Mouse (Mus musculus): ENCODE measurements around the gene Acp5. TPM values are rescaled to one million over a fixed set of nuclear protein-coding genes. Genes with fewer than 3 reads are reported as not detected.
A peak's percentile ranks its signal among the peaks of the same experiment; 100 is the strongest.
"Not testable (repeated sequence)": the region's sequence is repeated elsewhere in the genome, so short reads cannot be mapped to it uniquely, and the experiment has no call there.

Acp5 gene
- polyA plus RNA-seq, 1 experiment from 2014 or later, result 38.1 TPM

DNA sequence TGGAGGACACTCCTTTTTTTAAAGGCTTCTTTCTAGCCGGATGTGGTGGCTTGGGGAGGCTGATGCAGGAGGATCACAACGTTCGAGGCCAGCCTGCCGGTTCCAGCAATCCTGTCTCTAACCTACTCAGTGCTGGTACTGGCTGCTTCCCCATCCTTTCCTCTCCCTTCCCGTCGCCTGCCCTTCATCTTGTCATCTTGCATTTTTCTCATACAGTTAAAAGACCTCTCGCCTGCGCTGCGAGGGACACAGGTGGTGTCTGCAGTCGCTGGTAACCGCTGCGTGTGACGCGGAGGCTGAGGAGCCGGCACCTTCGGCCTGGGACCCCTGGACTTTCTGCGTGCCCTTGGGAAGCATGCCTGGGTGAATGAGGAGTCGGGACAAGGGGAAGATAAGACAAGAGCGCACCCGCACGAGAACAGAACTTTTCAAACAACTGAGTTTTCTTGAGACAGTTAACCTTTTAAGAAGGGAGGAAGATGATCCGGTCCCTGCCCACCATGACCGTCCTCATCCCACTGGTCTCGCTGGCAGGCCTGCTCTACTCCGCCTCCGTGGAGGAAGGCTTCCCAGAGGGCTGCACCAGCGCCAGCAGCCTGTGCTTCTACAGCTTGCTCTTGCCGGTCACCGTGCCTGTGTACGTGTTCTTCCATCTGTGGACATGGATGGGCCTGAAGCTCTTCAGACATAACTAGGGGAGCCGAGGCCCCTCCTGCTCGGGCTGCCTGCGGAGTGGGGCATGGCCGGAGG is 22.2 kb upstream of the Acp5 start:
- Histone ChIP-seq H3K9me3 (replicated peaks) (no peaks in the 10 kb centered on the region), H3K27me3 (no peaks in the 10 kb centered on the region), H3K4me3 (replicated peaks) (peak overlapping the region; percentile 80), H3K36me3 (0 out of 2 replicates have a peak, but pooled peaks cover 10% of the 10 kb centered on the region), H3K9ac (peak overlapping the region; percentile 88; the same call in 1 of the 2 replicates), H3K27ac (replicated peaks) (no peak overlapping the region), H3K4me2 (replicated peaks) (peak overlapping the region; percentile 70), H3K4me1 (peaks cover 21% of the 10 kb centered on the region)
- no peak for ATAC-seq (ENCODE audit: insufficient number of reproducible peaks, low FRiP score, low TSS enrichment, low read depth)
- 71% methylated on average over 34 of the region's 34 CpGs for WGBS

DNA sequence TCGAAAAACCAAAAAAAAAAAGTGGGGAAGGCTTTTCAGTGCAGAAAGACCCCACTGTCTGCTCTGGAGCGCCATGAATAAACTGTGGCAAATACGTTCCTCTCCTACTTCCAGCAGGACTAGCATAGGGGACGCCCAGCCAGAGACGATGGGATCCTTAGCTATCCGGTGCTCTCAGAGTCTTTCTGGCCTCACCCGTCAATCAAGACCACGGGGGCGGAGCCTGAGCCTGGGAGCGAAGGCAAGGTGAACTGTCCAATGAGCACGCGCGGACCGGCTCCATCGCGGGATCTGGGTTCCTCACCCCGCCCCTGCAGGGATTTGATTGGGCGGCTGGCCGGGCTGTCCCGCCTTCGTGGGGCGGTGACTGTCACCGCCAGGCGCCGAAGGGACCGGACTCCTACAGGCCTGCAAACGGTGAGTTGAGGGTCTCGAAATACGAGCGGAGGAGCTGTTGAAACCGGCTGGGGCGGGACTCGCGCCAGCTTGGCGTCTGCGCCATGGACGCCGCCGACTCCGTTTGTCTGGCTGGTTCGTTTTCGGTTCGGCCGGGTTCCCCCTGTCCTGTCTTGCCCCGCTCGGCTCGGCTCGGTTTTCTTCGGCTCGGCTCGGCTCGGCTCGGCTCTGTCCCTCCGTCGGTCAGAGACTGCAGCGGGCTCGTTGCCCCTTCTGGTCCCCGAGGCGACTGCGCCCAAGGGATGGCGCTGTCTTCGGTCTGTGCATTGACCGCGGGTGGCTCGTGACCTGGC is 21.2 kb upstream of the Acp5 start, which contains the start of gene Pigyl:
Pigyl (plus strand) TSS at position 350 of the 749 bp plus-strand sequence.
- peak; percentile 99 for ATAC-seq (ENCODE audit: insufficient number of reproducible peaks, low FRiP score, low TSS enrichment, low read depth)
- WGBS, result under 1% methylated on average over 65 of the region's 65 CpGs

DNA sequence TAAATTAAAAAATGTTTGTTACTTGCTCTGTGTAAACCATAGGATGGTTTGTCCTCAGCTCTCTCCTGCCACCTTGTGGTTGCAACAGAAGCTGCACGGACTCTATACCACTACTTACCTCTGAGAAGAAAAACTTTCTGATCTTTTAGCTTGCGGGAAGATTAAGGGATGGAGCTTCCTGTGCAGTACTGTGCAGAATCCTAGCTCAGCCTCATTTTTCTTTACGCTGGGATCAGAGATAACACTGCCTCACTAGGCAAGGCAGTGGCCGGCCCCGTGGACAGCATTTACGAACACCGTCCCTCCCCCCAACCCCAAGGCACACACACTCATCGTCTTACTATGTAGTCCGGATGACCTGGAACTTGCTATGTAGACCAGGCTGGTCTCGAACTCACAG is 20.1 kb upstream of the Acp5 start:
- peak overlapping the region; percentile 70 for H3K4me2 ChIP-seq (replicated peaks)
- WGBS, result 18% methylated on average over 10 of the region's 10 CpGs
- no peak for ATAC-seq (ENCODE audit: insufficient number of reproducible peaks, low FRiP score, low TSS enrichment, low read depth)
- no peaks in the 10 kb centered on the region for H3K9me3 ChIP-seq (replicated peaks)
- H3K36me3 ChIP-seq, result 0 out of 2 replicates have a peak, but pooled peaks cover 10% of the 10 kb centered on the region
- no peak overlapping the region; the same call in 1 of the 2 replicates for H3K27ac ChIP-seq (replicated peaks)
- H3K9ac ChIP-seq, result no peak overlapping the region
- H3K4me3 ChIP-seq (replicated peaks), result peak overlapping the region; percentile 21
- H3K4me1 ChIP-seq, result peaks cover 21% of the 10 kb centered on the region
- H3K27me3 ChIP-seq, result no peaks in the 10 kb centered on the region

More for the DNA sequence above, 21.2 kb upstream of the Acp5 start, which contains the start of gene Pigyl:
- H3K9ac ChIP-seq, result peak within 1 kb of the TSS; percentile 88
- no peaks in the 10 kb centered on the region for H3K9me3 ChIP-seq (replicated peaks)
- H3K36me3 ChIP-seq, result 0 out of 2 replicates have a peak, but pooled peaks cover 10% of the 10 kb centered on the region
- peak within 1 kb of the TSS; percentile 80 for H3K4me3 ChIP-seq (replicated peaks)
- peaks cover 21% of the 10 kb centered on the region for H3K4me1 ChIP-seq
- H3K27me3 ChIP-seq, result no peaks in the 10 kb centered on the region
- peak within 1 kb of the TSS; percentile 95 for H3K27ac ChIP-seq (replicated peaks)
- peak within 1 kb of the TSS; percentile 70 for H3K4me2 ChIP-seq (replicated peaks)

DNA sequence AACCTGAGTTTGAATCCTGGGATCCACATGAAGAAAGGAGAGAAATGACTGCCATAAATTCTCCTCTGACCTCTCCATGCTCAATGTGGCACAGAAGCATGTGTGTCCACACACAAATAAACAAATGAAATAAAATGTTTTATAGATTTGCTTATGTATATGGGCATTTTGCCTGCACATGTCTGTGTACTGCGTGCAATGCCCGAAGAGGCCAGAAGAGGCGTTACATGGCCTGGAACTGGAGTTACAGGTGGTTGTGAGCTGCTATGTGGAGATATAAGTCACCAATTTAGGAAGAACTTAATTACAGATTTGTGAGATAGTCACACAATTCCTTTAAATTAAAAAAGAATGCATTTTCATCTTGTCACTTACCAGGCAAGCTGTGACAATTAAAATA is 18.3 kb upstream of the Acp5 start:
- Histone ChIP-seq H3K27ac (replicated peaks) (no peak overlapping the region), H3K4me2 (replicated peaks) (no peak overlapping the region), H3K36me3 (0 out of 2 replicates have a peak, but pooled peaks cover 10% of the 10 kb centered on the region), H3K9me3 (replicated peaks) (no peaks in the 10 kb centered on the region), H3K27me3 (no peaks in the 10 kb centered on the region), H3K9ac (no peak overlapping the region), H3K4me3 (replicated peaks) (no peak overlapping the region), H3K4me1 (peaks cover 21% of the 10 kb centered on the region)
- no peak for ATAC-seq (ENCODE audit: insufficient number of reproducible peaks, low FRiP score, low TSS enrichment, low read depth)
- 87% methylated on average over 3 of the region's 3 CpGs for WGBS

DNA sequence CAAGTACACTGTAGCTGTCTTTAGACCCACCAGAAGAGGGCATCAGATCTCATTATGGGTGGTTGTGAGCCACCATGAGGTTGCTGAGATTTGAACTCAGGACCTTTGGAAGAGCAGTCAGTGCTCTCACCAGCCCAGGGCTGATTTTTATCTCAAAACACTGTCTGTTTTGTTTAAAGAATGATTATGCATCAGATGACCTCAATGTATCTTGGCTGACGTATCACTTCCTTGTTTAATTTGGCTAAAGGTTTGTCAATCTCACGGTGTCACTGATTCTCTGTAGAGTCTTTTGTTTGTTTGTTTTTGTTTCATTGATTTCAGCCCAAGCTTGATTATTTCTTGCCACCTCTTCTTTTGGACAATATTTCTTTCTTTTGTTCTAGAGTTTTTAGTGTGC is 15.4 kb upstream of the Acp5 start:
- H3K4me2 ChIP-seq (replicated peaks), result no peak overlapping the region
- no peaks in the 10 kb centered on the region for H3K36me3 ChIP-seq
- H3K4me1 ChIP-seq, result peaks cover 4% of the 10 kb centered on the region
- ATAC-seq (ENCODE audit: insufficient number of reproducible peaks, low FRiP score, low TSS enrichment, low read depth), result no peak
- 83% methylated on average over 2 of the region's 2 CpGs for WGBS
- H3K27ac ChIP-seq (replicated peaks), result no peak overlapping the region
- H3K27me3 ChIP-seq, result no peaks in the 10 kb centered on the region
- no peaks in the 10 kb centered on the region for H3K9me3 ChIP-seq (replicated peaks)
- H3K4me3 ChIP-seq (replicated peaks), result no peak overlapping the region
- H3K9ac ChIP-seq, result no peak overlapping the region

DNA sequence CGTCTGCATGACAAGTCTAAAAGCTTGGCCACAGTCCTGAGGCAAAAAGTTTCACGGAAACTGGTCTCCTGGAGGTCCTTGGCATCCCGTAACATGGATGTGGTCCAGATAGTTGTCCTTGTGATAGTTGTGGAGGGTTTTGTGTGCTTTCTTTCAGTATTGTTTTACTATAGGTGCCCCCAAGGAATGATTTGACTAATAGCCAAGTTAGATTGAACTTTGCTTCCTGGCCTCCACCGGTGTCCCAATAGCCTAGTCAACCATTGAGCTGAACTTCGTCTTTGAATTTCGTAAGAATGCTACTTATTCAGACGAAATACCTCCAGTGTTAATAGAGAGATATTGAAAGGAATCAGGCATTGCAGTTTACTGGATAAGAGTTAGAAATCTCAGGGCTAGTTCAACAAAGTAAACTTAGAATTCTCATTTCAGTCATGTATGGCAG is 14.8 kb upstream of the Acp5 start:
- WGBS, result 84% methylated on average over 7 of the region's 7 CpGs
- ATAC-seq (ENCODE audit: insufficient number of reproducible peaks, low FRiP score, low TSS enrichment, low read depth); H3K36me3 ChIP-seq: not testable (repeated sequence)

DNA sequence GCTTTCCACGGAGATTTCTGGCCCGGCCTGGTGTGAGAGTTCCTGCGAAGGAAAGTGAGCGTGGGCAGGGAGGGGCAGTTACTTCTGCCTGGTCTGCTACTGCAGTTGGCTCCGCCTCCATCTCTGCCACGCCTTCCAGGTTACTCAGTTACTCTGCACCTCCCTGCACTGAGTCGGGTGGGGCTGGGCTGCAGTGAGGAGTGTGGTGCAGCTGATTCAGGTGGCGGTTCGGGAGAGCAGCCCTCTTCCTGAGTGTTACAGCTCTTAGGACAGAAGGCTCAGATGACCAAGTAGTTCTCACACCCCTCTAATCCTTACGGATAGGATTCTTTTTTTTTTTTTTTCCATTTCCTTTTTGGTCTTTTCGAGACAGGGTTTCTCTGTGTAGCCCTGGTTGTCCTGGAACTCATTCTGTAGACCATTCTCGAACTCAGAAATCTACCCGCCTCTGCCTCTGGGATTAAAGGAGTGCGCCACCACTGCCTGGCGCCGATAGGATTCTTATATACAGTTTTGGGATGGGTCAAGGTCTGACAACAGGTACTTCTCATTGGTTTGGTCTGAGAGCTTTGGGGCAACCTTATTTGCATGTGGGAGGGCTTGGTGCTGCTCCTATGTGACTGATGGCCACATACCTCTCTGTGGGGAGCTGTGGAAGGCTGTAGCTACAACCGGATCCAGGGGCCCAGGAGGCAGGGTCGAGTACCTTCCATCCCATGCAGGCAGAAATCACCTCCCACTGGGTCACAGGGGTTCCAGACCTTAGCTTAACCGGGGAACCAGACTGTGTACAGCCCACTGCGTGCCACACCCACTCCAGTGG is 14.1 kb upstream of the Acp5 start:
- no peak overlapping the region for H3K4me3 ChIP-seq (replicated peaks)

More for the DNA sequence above, 14.8 kb upstream of the Acp5 start:
- not testable (repeated sequence) for H3K4me1 ChIP-seq; H3K9me3 ChIP-seq (replicated peaks); H3K4me2 ChIP-seq (replicated peaks); H3K9ac ChIP-seq; H3K4me3 ChIP-seq (replicated peaks); H3K27ac ChIP-seq (replicated peaks); H3K27me3 ChIP-seq

DNA sequence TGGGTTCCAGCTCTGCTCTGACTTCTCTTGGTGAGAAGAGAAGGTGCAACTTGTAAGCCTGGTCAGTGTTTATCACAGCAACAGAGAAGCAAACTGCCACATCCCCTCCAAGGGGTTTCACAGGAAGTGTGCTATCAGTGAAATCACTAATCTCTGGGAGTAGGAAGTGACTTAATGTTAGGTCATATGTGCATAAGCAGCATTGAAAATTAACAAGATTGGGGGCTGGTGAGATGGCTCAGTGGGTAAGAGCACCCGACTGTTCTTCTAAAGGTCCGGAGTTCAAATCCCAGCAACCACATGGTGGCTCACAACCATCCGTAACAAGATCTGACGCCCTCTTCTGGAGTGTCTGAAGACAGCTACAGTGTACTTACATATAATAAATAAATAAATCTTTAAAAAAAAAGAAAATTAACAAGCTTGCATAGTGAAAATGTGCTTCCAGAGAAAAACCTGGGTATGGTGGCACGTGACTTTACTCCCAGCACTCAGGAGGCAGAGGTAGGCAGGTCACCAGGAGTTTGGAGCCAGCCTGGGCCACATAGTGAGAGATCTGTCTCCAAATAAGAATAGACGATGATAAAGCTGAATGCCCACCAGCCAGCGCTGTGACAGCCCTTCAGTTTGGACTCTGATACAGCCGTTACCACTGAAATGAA is 8.9 kb upstream of the Acp5 start:
- Histone ChIP-seq H3K4me2 (replicated peaks) (no peak overlapping the region), H3K27ac (replicated peaks) (no peak overlapping the region), H3K36me3 (no peaks in the 10 kb centered on the region), H3K4me3 (replicated peaks) (no peak overlapping the region), H3K27me3 (no peaks in the 10 kb centered on the region), H3K9ac (no peak overlapping the region), H3K9me3 (replicated peaks) (no peaks in the 10 kb centered on the region), H3K4me1 (no peaks in the 10 kb centered on the region)
- 82% methylated on average over 8 of the region's 8 CpGs for WGBS
- ATAC-seq (ENCODE audit: insufficient number of reproducible peaks, low FRiP score, low TSS enrichment, low read depth), result no peak

More for the DNA sequence above, 14.1 kb upstream of the Acp5 start:
- Histone ChIP-seq H3K27ac (replicated peaks) (no peak overlapping the region), H3K9ac (no peak overlapping the region), H3K4me2 (replicated peaks) (no peak overlapping the region), H3K4me1 (no peaks in the 10 kb centered on the region), H3K36me3 (no peaks in the 10 kb centered on the region), H3K27me3 (no peaks in the 10 kb centered on the region), H3K9me3 (replicated peaks) (no peaks in the 10 kb centered on the region)
- WGBS, result 75% methylated on average over 20 of the region's 20 CpGs
- ATAC-seq (ENCODE audit: insufficient number of reproducible peaks, low FRiP score, low TSS enrichment, low read depth), result no peak

DNA sequence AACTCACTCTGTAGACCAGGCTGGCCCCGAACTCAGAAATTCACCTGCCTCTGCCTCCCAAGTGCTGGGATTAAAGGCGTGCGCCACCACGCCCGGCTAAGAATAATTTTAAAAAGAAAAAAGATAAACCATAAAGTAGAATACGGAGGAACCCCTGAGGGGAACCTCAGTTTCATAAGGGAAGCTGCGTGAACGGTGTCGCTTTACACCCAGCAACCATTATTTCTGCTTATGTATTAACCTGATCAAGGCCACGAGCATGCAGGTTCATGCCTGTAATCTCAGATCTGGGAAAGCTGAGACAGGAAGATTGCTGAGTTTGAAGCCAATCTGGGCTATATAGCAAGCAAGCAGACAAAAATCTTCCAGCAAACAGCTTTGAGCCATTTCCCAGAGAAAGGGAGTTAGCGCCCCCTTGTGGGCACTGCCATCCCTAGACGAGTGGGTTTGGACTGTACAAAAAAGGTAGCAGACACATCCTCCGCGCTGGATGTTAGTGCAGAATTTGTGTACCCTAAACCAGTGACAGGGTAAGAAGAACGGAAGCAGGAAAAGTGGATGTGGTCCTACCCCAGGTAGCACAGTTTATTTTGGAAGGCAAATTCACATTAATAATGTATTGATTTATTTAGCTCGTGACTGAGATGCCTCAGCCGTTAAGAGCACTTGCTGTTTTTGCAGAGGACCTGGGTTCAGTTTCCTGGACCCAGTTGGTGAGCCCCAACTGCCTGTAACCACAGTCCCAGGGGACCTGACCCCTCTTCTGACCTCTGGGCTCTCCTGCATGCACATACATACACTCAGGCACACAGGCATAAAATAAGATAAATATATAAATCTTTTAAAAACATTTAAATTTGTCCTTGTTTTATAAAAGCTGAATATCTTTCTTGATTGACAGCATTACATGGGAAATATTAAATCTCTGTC is 7.9 kb upstream of the Acp5 start:
- H3K27ac ChIP-seq (replicated peaks), result no peak overlapping the region
- H3K9ac ChIP-seq, result no peak overlapping the region
- no peaks in the 10 kb centered on the region for H3K9me3 ChIP-seq (replicated peaks)
- H3K36me3 ChIP-seq, result no peaks in the 10 kb centered on the region
- 0 out of 2 replicates have a peak, but pooled peaks have one; percentile 54 for ATAC-seq (ENCODE audit: insufficient number of reproducible peaks, low FRiP score, low TSS enrichment, low read depth)
- H3K27me3 ChIP-seq, result no peaks in the 10 kb centered on the region
- no peak overlapping the region for H3K4me3 ChIP-seq (replicated peaks)
- H3K4me1 ChIP-seq, result no peaks in the 10 kb centered on the region
- 52% methylated on average over 17 of the region's 17 CpGs for WGBS
- no peak overlapping the region for H3K4me2 ChIP-seq (replicated peaks)

DNA sequence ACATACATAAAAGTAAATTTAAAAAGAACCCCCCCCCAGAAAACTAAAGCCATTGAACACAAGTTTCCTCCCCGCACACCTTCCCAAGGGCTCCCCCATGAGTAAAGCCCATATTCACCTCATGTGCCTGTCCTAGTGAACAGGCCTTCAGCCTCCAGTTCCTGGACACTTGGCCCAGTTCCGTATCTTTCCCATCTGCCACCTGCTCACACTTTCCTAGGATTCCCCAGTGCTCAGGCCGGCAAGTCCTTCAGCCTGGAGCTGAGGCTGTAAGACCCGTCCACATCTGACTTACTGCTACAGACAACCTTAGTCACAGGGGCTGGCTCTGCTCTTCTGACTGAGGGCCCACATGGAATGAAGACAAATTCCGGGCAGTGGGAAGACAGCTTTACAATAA is 4.2 kb upstream of the Acp5 start:
- Histone ChIP-seq H3K27ac (replicated peaks) (no peak overlapping the region), H3K27me3 (no peaks in the 10 kb centered on the region), H3K4me2 (replicated peaks) (no peak overlapping the region), H3K9me3 (replicated peaks) (no peaks in the 10 kb centered on the region), H3K4me1 (no peaks in the 10 kb centered on the region), H3K36me3 (no peaks in the 10 kb centered on the region), H3K9ac (no peak overlapping the region), H3K4me3 (replicated peaks) (no peak overlapping the region)
- no peak for ATAC-seq (ENCODE audit: insufficient number of reproducible peaks, low FRiP score, low TSS enrichment, low read depth)
- WGBS, result 90% methylated on average over 5 of the region's 5 CpGs

All from embryonic facial prominence, embryonic 15.5 days (tissue).